Mouse (Mus musculus) skeletal muscle tissue, adult 2 months (tissue): ENCODE measurements around the gene Mlxip.

ENCODE experiments used
- DNase-seq: peaks from one replicate; pipeline ENCODE4 v3.0.0-alpha.2; 2012; ENCODE audit warnings: low read depth, low spot score

The Mlxip gene

DNA sequence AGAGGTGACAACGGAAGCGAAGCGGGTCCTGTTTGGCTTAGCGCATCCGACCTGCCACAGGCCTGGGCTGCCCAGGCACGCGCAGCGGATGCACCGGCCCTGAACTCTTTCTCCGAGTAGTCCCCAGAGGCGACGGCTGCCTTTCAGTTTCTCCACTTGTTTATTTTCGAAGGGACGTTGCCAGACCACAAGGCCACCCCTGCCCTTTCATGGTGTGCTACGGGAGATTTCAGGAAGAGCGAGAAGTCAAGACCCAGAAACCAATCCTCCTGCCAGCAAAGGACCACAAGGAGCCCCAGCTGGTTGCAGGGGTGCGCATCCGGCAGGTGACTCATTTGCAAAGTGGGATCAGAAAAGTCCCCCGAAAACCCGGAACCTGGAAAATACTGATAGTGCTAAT is 12.6 kb upstream of the Mlxip start:
- no peak for DNase-seq

DNA sequence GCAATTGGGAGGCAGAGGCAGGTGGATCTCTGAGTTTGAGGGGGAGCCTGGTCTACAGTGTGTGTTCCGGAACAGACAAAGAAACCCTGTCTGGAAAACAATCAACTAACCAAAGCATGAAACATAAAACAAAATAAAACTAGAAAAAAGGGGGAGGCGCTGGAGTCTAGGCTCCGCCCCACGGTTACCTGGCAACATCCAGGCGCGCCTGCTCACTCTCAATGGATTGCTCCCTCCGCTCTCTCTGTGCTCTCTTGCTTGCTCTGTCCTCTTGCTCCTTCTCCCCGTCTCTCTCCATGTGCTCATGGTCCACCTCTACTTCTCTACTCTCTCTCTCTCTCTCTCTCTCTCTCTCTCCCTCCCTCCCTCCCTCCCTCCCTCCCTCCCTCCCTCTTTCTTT is 11.9 kb upstream of the Mlxip start:
- DNase-seq: no peak

DNA sequence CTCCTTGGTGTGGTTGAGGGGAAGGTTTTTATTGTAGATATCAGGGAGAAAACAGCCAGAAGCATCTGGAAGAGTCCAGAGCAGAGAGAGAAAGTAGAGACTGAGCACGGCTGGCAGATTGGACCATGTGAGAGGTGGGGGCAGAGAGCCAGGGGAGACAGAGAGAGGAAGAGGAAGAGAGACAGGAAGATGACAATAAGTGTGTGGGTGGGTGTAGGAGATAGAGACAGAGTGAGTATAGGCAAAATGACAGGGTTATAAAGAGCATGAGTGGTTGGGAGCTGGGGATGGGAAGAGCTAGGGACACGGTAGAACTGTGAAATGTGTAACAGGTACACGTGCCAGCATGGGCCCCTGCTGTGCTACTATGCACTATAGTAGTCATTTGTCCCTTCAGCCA is 6.1 kb upstream of the Mlxip start:
- no peak for DNase-seq

DNA sequence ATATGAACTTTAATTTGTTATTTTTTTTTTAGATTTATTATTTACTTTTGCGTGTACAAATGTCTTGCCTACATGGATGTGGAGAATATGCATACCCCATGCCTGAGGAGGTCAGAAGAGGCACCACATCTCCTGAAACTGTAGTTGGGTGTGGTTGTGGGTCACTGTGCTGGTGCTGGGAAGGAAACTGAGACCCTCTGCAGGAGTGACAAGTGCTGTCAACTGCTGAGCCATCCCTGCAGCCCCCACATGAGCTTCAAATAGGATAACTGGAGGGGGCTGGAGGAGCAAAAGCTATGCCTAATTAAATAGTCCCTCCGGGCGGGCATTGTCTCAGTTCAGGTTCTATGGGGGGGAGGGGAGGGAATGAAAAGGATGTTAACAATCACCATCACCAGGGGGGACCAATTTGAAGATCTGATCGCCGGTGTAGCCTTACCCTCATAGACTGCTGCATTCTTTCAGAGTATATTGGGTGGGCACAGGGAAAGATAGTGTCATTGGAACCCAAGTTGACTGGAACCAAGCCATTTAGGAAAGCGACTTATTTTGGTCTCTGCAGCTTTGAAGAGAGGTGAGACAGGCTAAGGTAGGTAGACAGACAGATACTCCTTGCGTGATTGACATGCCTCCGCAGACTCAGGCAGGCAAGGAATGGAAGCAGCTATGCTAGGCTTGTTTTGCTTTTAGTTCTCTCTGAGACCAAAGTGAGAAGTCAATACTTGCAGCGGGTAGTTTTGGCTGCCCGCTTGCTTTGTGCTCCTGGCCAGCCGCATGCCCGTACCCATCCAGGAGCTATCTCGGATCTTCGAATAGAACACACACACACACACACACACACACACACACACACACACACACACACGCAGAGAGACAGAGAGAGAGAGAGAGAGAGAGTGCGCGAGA is 3.8 kb upstream of the Mlxip start:
- DNase-seq: no peak

DNA sequence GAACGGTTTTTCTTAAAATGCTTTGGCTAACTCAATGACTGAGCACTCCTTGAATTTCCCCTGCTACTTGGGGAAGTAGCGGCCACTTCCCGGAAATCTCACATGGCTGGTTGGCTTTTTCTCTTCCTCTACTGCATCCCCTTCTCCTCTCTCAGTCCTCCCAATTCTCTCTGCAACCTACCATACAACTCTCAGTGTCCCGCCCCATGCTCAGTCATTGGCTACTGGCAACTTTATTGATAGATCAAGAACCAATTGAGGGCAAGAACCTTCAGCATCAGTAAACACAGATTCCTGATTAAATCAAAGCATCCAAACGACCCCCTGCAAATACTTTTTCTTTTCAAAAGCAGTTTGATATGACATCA is 3.2 kb upstream of the Mlxip start:
- no peak for DNase-seq

DNA sequence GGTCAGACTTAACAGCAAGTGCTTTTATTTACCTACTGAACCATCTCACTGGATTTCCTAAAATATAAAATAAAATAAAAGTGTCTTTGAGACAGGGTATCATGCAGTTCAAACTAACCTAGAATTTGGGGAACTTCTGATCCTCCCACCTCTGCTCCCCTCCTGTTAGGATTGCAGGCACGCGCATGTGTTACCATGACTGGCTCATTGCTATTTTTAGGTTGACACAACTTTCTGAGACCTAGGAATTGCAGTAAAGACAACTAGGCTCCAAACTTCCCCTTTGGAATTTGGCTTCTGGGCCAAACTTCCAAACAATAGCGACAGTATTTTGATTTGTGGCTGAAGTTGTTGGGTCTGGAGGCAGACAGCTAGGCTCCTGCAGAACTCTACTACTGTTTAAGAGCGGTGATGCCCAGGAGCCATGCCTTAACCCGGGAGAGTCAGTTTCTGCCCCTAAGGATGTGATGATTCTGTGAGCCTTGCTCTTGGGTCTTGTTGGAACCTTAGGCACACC is 754 bp upstream of the Mlxip start:
- DNase-seq: no peak

DNA sequence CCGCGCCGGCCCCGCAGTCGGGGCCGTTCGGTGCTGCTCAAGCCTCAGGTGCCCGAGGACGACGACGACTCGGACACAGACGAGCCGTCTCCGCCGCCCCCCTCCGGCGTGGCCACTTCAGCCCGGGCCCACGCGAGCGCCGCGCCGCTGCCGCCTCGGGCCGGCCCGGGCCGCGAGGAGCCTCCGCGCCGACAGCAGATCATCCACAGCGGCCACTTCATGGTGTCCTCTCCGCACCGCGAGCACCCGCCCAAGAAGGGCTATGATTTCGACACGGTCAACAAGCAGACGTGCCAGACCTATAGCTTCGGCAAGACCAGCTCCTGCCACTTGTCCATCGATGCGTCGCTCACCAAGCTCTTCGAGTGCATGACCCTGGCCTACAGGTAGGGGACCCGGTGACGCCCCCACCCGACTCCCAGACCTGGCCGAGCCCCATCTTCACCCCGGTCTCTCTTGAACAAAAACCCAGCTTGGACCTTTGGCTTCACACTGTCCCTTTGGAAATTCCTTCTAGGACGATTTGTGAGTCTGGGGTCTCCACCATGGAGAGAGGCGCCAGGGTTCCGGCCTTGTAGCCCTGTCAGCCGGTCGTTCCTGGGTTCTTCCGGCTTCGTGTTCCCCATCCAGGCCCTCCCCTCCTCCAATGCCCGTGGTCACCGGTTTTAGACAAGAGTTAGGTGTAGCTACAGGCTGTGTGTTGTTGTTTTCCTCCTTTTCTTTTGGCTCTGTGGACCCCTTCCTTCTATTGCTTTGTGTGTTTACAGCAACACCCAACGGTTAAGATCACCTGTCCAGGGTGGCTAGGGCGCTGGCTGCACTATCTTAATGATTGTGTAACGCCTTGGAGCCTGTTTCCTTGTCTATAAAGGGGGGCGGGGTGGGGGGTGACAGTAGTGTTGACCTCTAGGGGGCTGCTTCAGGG is 621 bp downstream of the Mlxip start:
- DNase-seq: no peak

DNA sequence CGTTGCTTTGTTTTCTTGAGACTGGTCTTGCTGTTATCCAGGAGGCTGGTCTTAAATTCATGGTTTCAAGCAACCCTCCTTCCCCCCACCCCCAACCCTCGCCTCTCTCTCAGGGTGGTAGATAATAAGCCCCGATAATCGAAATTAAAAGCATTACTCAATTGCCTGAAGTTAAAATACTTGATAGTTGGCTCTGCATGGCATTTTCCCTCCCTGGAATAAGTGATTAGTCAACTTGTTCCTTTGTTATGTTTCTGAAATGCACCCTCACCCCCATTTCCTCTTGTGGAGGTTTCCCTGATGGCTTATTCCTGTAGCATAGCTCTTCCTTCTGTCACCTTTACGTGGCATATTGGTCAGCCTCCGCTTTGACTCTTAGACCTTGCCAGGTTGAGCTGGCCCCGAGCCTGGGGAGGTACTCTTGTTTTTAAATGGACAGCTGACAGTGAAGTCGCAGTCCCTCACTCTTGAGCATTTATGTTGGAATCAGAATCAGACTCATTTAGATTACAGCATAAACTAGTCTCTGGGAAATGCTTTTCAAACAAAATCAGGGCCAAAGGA is 2.4 kb downstream of the Mlxip start:
- DNase-seq: no peak

DNA sequence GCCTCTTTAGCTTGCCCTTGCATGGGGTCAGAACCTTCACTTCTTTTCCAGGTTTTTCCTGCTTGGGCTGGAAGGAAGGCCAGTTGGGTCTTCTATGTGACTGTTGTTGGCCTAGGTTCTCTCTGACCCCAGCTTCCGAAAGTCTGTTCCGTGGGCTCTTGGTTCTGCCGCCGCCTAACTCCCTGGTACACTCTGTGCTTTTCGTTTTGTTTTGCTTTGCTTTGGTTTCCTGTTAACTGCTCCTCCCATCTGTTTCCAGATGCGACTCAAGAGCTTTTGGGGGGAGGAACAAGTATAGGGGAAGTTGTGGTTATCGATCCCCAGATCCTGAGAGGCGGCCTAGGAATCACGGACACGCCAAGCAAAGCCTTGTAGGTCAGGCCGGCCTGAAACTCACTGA is 3.2 kb downstream of the Mlxip start:
- DNase-seq: peak; percentile 64

DNA sequence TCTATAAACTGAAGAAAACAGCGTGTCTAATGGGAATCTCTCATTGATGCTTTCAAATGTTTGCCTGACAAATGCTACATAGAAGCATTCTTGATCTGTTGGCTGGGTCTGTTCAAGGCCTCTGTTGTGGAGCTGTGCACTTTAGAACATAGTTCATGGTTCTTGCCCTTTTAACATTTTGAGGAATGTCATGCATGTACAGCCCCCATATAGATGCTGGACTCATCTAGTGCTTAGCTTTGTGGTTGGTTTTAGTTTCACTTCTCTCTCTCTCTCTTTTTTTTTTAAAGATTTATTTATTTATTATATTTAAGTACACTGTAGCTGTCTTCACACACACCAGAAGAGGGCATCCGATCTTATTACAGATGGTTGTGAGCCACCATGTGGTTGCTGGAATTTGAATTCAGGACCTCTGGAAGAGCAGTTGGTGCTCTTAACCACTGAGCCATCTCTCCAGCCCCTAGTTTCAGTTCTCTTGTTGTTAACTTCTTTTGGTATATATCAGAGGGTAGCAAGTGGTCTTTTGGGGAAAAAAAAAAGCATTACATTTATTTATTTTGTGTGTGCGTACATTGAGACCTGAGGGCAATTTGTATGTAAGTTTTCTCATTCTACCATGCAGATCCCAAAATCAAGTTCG is 4.4 kb downstream of the Mlxip start:
- no peak for DNase-seq

DNA sequence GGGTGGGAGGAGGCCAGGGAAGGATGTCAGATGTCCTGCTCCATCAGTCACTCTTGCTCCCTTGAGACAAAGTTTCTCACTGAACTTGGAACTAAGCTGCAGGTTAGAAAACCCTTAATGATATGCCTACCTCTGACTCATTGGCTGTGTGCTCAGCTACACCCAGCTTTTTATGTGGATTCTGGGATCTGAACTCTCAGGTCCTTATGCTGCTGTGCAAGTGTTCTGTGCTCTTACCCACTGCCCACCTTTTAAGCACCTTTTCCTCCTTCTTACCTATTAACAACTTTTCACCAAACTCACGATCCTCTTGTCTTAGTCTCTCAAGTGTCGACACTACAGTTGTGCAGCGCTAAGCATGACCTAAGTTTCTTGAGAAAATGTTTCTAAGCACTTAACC is 9.9 kb downstream of the Mlxip start:
- no peak for DNase-seq

DNA sequence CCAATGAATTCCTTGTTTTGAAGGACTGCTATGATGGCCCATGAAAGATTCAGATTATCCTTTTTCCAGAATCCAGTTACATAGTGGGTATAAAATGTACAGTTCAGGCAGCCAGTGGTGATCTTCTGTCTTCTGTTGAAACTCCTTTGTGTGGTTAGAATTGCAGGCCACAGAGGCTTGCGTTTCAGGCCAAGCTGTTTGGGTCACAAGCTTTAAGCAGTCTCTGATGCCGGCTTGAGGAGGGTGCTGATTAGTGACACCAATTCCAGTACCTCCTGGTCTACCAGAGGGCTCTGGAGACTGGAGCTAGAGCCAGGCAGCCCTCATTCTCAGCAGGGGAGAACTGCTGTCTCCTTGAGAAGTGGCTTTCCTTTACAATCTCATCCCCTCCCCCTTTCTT is 12.4 kb downstream of the Mlxip start:
- DNase-seq: no peak

DNA sequence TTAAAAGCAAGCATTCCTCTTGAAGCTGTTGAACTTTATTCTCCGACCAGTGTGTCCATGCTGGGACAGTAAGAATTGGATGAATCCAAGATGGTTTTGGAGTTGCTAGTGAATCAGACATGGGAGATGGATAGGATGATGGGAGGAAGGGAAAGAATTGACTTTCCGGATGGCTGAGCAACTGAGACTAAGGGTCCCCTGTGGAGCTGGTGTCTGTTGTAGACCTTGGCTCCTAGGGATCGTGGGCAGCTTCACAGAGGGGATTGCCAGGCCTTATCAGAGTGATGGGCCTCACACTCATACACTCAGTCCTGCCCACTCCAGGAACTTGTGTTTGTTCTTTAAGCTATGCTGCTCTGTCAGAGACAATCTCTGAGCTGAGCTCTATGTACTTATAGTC is 13.6 kb downstream of the Mlxip start:
- no peak for DNase-seq

DNA sequence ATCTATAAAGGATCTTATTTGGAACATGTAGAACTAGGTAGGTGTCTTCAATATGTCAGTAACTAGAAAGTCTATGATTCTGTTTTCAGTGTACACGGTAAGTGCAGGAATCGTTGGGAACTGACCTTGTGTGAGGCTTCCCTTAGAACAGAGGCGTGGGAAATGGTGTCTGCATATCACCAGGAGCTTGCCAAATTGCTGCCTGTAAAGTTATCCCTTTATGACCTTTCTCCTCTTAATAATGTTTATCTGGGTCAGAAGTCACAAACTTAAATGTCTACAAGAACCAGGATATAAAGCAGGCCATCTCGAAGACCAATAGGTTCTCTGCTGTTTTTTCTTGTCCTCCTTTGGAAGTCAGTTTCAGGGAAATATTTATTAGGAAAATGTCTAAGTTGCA is 17.6 kb downstream of the Mlxip start:
- peak; percentile 54 for DNase-seq

DNA sequence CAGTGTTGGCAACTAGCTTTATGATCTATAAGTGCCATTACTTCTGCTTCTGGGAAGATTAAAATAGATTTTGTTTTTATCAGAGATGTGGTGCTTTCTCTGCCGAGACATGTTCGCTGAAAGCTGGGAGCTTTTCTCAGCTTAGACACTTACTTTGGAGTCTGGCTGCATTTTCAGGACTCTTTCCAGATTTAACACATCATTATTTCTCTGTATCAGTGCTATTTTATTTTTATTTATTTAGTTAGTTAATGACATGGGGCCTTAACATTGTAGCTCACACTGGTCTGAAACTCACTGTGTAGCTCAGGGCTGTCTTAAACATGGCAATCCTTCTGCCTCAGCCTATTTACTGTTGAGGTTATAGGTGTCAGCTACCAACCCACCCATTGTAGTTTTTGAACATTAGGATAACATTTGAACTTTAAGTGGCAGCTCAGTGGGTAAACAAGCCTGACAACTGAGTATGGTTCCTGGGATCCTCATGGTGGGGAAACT is 19.3 kb downstream of the Mlxip start:
- no peak for DNase-seq

DNA sequence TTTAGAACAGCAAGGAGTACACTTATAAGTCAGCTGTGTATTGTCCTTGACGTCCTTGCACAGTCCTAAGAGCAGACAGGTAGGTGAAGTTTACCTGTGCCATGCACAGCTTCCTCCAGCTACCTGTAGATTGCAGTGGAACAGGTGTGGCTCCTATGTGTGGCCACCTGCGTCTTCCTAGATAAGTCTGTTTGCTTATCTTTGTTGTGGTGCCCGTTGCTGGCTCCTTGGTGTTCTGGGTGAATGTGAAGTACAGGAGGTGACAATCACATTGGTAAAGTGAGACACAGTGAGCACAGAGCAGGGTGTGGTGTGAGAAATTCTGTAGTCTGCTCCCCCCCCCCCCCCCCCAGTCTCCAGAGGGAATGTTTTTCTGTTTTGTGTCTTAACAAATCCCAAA is 21.6 kb downstream of the Mlxip start:
- no peak for DNase-seq

DNA sequence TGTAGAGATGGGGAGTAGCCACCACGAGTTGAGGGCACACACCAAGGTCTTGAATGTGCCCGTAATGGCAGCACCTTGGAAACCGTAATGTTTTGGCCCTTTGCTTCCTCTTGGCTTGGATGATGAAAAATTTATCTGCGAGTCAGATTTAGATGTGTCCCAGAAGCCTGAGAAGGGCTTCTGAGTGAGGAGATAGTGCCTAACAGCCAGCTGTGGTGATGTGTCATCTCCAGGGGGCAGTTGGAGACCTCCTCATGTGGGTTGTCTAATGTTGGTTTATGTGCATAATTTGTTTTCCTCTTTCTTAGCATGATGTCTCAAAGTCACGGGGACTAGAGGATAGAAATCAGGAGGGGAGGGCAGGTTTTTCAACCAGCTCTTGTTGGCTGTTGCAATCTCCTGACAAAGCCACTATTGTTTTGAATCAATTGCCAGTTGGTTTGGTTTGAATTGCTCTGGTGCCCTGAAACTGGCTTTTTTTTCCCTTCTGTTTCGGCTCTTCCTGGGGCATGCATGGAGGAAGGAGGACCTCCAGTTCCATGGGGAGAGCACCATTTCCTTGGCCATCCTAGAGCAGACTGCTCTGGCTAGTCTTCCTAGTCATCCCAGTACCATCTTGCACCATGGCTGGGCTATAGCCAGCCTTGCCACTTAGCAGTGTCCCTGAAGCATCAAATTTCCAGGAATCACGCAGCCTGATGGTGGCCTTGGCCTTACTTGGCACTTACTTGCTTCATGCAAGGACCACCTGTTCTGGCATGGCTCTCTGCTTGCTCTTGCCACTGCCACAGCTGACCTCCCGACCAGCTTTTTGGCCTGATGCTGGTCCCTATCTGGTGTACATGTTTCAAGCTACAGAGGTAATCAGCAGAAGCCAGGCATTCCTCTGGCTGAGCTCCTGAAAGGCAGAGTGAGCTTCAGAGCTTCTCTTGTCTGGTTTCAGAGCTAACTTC is 22.2 kb downstream of the Mlxip start:
- DNase-seq: peak; percentile 95

DNA sequence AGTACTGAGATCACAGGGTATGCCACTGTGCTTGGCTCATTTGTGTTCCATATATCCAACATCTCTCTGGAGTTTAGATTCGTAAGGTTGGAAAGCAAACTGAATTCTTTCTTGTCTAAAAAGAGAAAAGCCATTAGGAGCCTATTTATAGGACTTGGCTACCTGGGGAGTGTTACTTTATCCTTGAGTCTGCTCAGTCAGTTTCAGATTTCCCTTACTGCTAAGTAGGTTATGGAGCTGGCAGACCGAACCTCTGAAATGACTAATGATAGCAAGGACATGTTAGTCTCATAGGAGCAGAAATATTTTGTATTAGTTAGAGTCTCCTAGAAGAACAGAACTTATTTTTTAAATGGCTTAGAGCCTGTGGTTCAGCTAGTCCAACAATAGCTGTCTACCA is 29.3 kb downstream of the Mlxip start:
- peak; percentile 80 for DNase-seq

DNA sequence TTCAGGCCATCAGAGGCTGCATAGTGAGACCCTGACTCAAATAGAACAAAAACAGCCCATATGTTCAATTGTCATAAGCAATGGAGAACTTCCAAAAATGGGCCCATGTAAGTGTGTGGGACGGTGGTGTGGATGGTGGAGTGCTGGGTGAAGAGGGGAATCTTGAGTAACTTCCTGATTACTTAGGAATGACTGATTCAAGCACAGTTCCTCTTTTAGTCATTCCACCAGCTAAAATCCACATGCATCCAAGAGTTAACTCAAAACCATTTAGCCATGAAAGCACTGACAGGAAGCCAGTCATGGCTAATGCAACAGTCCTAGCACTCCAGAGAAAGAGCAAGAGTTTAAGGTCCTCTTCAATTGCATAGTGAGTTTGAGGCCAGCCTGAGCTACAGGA is 33.0 kb downstream of the Mlxip start:
- DNase-seq: no peak

DNA sequence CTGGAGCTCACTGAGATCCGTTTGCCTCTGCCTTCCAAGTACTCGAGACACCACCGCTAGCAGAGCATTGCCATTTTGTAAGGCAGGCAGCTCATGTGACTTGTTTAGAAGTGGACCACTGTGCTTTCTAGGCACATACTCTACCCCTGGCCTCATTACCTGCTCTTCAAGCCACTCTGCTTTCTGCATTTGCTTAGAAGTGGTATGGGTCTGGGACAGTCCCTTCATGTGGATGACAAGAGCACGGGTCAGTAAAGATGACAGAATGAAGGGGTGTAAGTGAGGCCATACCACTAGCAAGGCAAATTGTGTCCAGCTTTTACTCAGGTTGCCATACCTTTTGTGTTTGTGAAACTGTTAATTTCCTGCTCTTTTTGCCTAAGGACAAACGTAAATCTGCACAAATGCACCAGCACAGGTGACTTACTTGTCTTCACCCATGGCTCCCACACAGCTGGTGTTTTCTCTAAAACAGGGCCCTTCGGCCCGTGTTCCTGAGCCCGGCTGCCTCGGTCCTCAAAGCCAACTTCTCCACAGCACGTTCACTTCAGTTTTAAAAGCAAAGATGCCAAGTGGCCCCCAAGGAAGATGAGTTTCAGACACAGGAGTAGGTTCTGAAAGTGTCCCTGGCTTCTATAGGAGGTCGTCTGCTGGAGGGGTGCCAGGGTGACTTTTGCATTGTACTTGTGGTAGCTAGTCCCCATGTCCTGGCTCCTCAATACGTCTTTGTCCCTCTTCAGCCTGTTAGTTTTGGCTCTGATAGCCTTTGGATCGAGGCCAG is 37.1 kb downstream of the Mlxip start:
- peak; percentile 66 for DNase-seq
